Mouse (Mus musculus) forebrain, embryonic 16.5 days (tissue): Measurements from ENCODE around the gene Tram2. TPM values are rescaled to one million over a fixed set of nuclear protein-coding genes. Genes with fewer than 3 reads are reported as not detected.

Experiments used
- ATAC-seq: fragments of 200-750 bp; cut with Nextera tagmentation; 2 replicates; pipeline ENCODE4 v1.8.0; 2017; ENCODE audit warnings: mild to moderate bottlenecking, moderate library complexity
- H3K27ac ChIP-seq: fragments of 300-500 bp; sonication (generic); 2 replicates; pipeline ENCODE4 v1.5.1; 2014; ENCODE audit warnings: low read length, control low read depth
- H3K27me3 ChIP-seq: fragments of 300-500 bp; sonication (generic); replicated peaks from 2 replicates; pipeline ENCODE4 v1.6.1; 2014; ENCODE audit warnings: low read length; ENCODE audit not compliant: control insufficient read depth, insufficient read depth
- H3K36me3 ChIP-seq: fragments of 300-500 bp; sonication (generic); 2 replicates; pipeline ENCODE4 v1.6.1; 2014; ENCODE audit not compliant: control insufficient read depth, insufficient read depth
- H3K4me1 ChIP-seq: fragments of 300-500 bp; sonication (generic); replicated peaks from 2 replicates; pipeline ENCODE4 v1.6.1; 2014; ENCODE audit warnings: low read length; ENCODE audit not compliant: control insufficient read depth, insufficient read depth
- H3K4me2 ChIP-seq: fragments of 300-500 bp; sonication (generic); 2 replicates; pipeline ENCODE4 v1.6.1; 2014; ENCODE audit warnings: mild to moderate bottlenecking, low read length, control low read depth
- H3K4me3 ChIP-seq: fragments of 300-500 bp; sonication (generic); replicated peaks from 2 replicates; pipeline ENCODE4 v1.5.1; 2014; ENCODE audit warnings: mild to moderate bottlenecking, low read length, control low read depth
- H3K9ac ChIP-seq: fragments of 300-500 bp; sonication (generic); replicated peaks from 2 replicates; pipeline ENCODE4 v1.6.1; 2014; ENCODE audit warnings: low read depth, low read length, control low read depth
- H3K9me3 ChIP-seq: fragments of 300-500 bp; sonication (generic); 2 replicates; pipeline ENCODE4 v1.6.1; 2016; ENCODE audit warnings: low read length; ENCODE audit not compliant: control insufficient read depth
- WGBS: fragments of 180-500 bp; shearing (Covaris S2); extraction: QIAGEN DNeasy Blood & Tissue Kit; methylation state at CpG from one replicate; pipeline ENCODE4 v1.1.7; 2014; 5-methylcytosine and 5-hydroxymethylcytosine counted together
- polyA plus RNA-seq: library from polyadenylated mRNA; unstranded; fragments of >200 nt; fragmentation: Nextera tagmentation; extraction: Ambion mirVana; gene quantifications from 2 replicates; pipeline ENCODE4 v1.2.1, GENCODE M21; 2015

Tram2 gene
- polyA plus RNA-seq, 1 experiment from 2014 or later = 2.0 TPM

DNA sequence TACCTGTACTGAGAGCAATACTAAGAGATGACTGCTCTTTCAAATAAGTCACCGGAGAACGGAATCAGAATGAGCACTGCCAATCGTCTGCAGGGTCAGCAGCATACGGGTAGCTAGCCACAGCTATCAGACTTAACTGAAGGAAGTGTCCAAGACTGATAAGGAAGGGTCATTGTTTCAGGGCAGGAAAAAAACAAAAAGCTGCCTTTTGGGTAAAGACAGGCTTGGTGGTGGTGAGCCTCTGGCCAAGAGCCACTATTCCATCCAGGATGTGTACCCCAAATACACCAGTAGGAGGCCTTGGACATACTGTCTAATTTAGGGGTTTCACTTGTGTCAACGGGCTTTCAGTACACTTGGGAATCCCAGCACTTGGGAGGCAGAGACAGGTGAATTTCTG lies 84.7 kb downstream of the Tram2 start:
- Histone ChIP-seq H3K4me1 (peaks cover 6% of the 10 kb centered on the region), H3K4me2 (no peak overlapping the region), H3K27me3 (no peaks in the 10 kb centered on the region), H3K36me3 (no peaks in the 10 kb centered on the region), H3K9ac (no peak overlapping the region), H3K9me3 (no peaks in the 10 kb centered on the region), H3K4me3 (no peak overlapping the region), H3K27ac (no peak overlapping the region)
- no peak for ATAC-seq
- WGBS = 91% methylated on average over 5 of the region's 5 CpGs

DNA sequence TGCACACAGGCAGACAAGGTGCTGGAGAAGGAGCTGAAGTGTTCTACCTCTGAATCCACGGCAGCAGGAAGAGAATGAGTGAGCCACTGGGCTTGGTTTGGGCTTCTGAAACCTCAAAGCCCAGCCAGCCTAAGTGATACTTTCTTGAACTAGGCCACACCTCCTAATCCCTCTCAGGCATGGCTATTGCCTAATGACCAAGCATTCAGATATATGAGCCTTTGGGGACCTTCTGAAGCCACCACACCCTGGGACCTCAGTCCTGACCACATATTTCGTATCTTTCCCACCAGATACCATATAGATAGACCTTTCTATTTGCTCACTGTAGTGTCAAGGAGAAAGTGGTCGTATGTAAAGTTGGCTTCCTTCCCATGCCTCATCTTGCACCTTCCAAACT lies 85.3 kb downstream of the Tram2 start:
- 87% methylated on average over 3 of the region's 3 CpGs for WGBS
- Histone ChIP-seq H3K4me1 (peaks cover 6% of the 10 kb centered on the region), H3K36me3 (no peaks in the 10 kb centered on the region), H3K27me3 (no peaks in the 10 kb centered on the region), H3K9me3 (no peaks in the 10 kb centered on the region), H3K9ac (no peak overlapping the region), H3K4me2 (no peak overlapping the region), H3K27ac (no peak overlapping the region), H3K4me3 (no peak overlapping the region)
- ATAC-seq = no peak

DNA sequence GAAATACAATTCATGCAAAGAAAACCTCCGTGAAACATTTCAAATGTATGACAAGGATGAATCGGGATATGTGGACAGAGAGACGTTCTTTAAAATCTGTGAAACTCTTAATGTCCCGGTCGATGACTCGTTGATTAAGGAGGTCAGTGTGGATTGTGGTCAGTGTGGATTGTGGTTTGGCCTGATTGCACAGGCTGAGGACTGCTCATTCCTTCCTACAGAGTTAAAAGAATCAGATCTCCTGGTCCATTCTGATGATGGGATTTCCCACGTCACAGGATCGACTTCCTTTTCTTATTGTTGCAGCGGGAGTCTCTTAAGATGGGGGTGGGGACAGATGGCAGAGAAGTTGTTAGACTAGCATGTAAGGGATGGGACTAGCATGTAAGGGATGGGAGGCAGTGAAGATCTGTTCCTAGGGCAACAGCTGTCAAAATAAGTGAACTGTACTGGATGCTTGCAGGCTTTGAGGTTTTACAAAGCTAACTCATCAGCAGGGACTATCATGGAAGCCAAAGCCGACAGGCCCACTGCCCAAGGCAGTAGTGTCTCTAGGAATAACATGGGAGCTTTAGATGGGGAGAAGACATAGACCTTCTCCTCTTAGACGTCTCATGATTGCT lies 89.5 kb downstream of the Tram2 start:
- ATAC-seq = no peak
- H3K4me2 ChIP-seq = no peak overlapping the region
- H3K9ac ChIP-seq = no peak overlapping the region
- H3K4me3 ChIP-seq = no peak overlapping the region
- 92% methylated on average over 11 of the region's 11 CpGs for WGBS
- no peak overlapping the region for H3K27ac ChIP-seq
- no peaks in the 10 kb centered on the region for H3K36me3 ChIP-seq
- no peaks in the 10 kb centered on the region for H3K4me1 ChIP-seq
- no peaks in the 10 kb centered on the region for H3K27me3 ChIP-seq
- H3K9me3 ChIP-seq = no peaks in the 10 kb centered on the region

DNA sequence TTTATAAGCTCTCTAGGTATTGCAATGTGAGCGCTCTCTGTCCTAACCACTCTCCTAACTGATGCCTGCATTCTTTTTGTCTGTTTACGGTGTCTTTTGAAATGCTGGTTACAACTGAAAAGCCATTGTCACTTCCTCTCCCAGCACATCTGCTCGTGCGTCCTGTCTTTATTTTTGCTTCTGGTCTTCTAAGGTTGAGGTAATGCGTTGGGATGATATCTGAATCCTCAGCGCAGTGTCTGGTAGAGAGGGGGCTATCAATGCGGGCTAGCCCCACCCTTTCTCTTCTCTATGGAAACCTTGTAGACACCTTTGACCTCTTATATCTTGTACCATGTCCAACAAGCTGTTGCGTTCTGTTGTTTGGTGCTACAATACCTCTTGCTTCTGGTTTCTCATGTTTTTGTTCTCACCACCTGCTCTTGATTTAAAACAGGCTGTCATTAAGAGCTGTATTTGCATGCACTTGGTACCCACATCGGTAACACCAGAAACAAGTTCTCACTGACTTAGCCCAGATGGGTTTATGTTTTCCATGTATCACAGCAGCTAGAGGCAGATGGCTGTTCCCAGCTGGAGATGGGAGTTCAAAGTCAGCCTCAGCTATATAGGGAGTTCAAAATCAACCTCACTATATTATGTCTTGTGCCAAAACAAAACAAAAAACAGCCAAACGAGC lies 92.5 kb downstream of the Tram2 start:
- H3K9me3 ChIP-seq = no peaks in the 10 kb centered on the region
- H3K9ac ChIP-seq = no peak overlapping the region
- no peaks in the 10 kb centered on the region for H3K27me3 ChIP-seq
- H3K36me3 ChIP-seq = no peaks in the 10 kb centered on the region
- WGBS = 72% methylated on average over 10 of the region's 10 CpGs
- no peaks in the 10 kb centered on the region for H3K4me1 ChIP-seq
- no peak overlapping the region for H3K4me3 ChIP-seq
- no peak overlapping the region for H3K4me2 ChIP-seq
- ATAC-seq = 0 out of 2 replicates have a peak, but pooled peaks have one; percentile 31
- H3K27ac ChIP-seq = no peak overlapping the region

DNA sequence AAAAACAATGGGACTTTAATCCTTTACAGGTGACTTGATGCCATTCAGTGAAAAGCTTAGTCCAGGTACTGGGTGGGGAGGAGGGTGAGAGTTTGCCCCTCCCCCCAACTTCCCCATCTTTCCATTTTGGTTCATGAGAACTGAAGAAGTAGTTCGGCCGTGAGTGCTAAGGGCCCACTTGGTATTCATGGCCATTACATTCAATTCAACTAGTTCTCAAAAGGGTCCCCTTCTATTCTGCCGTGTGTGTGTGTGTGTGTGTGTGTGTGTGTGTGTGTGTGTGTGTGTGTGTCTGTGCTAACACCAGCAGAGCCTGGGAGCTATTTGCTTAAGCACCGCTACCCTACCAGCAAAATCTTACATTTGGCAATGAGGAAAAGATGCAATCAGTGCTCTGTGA lies 94.4 kb downstream of the Tram2 start:
- peak; percentile 55; the same call in 1 of the 2 replicates for ATAC-seq
- whole genome bisulfite sequencing = 39% methylated on average over 4 of the region's 4 CpGs

DNA sequence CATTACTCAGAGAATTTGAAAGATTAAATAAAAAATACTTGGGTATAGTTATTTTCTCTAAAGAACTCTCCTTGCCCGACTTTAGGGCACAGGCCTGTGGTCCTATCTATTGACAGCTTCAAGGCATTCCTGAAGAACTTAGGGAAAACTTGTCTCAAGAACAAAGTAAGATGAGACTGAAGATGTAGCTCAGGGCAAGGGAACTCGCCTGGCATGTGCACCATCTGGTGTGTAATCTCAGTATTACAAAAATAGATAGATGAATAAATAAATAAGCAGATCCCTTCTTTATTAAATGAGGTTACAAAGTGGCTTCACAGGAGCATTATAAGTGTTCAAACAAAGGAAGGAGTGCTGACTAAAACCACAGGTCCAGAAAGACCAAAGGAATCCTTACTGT lies 94.9 kb downstream of the Tram2 start:
- Histone ChIP-seq H3K4me1 (no peaks in the 10 kb centered on the region), H3K4me3 (no peak overlapping the region), H3K9ac (no peak overlapping the region), H3K27ac (no peak overlapping the region), H3K9me3 (no peaks in the 10 kb centered on the region), H3K36me3 (no peaks in the 10 kb centered on the region), H3K27me3 (no peaks in the 10 kb centered on the region), H3K4me2 (no peak overlapping the region)
- 0 out of 2 replicates have a peak, but pooled peaks have one; percentile 23 for ATAC-seq
- 61% methylated on average over 2 of the region's 2 CpGs for WGBS

More for the DNA sequence above, 94.4 kb downstream of the Tram2 start:
- no peaks in the 10 kb centered on the region for H3K4me1 ChIP-seq
- H3K9ac ChIP-seq = no peak overlapping the region
- no peak overlapping the region for H3K27ac ChIP-seq
- no peak overlapping the region for H3K4me3 ChIP-seq
- H3K27me3 ChIP-seq = no peaks in the 10 kb centered on the region
- no peak overlapping the region for H3K4me2 ChIP-seq
- no peaks in the 10 kb centered on the region for H3K36me3 ChIP-seq
- no peaks in the 10 kb centered on the region for H3K9me3 ChIP-seq

DNA sequence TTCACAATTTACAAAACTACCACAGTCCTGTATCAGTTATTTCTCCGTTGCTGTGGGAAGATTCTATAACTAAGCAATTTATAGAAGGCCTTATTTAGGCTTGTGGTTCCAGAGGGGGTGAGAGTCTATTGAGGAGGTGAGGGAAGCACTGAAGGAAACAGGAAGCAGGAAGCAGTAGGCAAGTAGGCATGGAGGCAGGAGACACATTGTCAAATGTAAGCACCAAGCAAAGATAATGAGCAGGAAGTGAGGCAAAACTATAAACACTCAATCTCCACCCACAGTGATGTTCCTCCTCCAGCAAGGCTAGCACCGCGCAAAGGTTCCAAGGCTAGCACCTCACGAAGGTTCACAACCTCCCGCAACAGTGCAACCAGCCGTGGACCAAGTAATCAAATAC lies 97.3 kb downstream of the Tram2 start:
- Histone ChIP-seq H3K27ac (no peak overlapping the region), H3K9ac (no peak overlapping the region), H3K4me2 (no peak overlapping the region), H3K4me1 (no peaks in the 10 kb centered on the region), H3K9me3 (no peaks in the 10 kb centered on the region), H3K27me3 (no peaks in the 10 kb centered on the region), H3K36me3 (no peaks in the 10 kb centered on the region), H3K4me3 (no peak overlapping the region)
- no peak for ATAC-seq
- 95% methylated on average over 6 of the region's 6 CpGs for WGBS

DNA sequence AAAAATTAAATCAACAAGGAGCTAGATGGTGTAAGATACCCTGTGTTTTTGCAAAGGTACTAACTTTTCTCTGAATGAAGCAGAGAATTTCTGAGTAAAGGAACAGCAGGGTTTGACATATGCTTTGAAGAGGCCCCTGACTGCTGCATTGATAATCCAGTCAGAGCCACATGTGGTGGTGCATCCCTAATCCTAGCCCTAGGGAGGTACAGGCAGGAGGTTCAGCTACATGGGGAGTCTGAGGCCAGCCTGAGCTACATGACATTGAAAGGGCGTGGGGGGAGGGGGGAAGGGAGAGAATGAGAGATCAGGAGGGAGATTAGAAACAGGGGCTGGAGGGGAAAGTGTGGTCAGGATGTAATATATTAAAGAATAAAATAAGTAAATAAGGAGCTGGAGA lies 98.5 kb downstream of the Tram2 start:
- H3K9ac ChIP-seq = no peak overlapping the region
- H3K27me3 ChIP-seq = no peaks in the 10 kb centered on the region
- no peaks in the 10 kb centered on the region for H3K9me3 ChIP-seq
- H3K4me2 ChIP-seq = no peak overlapping the region
- WGBS = 46% methylated on average over 1 of the region's 1 CpGs
- no peaks in the 10 kb centered on the region for H3K4me1 ChIP-seq
- no peaks in the 10 kb centered on the region for H3K36me3 ChIP-seq
- ATAC-seq = no peak
- no peak overlapping the region for H3K4me3 ChIP-seq
- no peak overlapping the region for H3K27ac ChIP-seq

DNA sequence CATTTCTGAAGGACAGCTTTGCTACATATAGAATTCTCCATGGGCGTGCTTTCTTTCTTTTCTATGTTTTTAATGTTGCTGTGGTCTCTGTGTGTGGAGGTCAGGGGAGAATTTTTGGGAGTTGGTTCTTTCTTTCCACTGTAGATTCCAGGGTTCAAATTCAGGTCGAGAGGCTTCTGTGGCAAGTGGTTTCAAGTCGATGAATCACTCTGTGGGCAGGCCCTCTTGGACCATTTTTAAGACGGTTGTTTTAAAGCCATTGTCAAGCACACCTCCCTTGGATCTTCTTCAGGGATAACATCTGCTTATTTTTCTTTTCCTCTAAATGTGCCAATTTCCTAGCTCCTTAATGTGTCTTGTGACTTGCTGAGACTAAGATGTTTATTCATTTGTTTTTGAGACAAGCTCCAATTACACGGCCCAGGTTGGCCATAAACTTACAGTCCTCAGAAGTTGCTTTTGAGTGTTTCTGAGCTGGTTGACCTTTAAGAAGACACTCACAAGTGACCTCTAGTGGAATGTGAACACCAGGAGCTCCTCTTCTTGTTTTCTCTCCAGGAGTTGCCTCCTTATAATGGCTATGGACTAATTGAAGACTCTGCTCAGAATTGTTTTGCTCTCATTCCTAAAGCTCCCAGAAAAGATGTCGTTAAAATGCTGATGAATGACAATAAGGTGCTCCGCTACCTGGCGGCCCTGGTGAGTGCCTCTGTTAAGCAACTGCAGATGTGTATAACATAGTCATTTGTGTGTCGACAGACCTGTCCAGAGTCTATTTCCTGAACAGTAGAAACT lies 104.5 kb downstream of the Tram2 start:
- WGBS = 72% methylated on average over 9 of the region's 9 CpGs
- Histone ChIP-seq H3K27me3 (no peaks in the 10 kb centered on the region), H3K4me2 (no peak overlapping the region), H3K9me3 (no peaks in the 10 kb centered on the region), H3K4me1 (no peaks in the 10 kb centered on the region), H3K36me3 (no peaks in the 10 kb centered on the region), H3K4me3 (no peak overlapping the region), H3K27ac (no peak overlapping the region), H3K9ac (no peak overlapping the region)
- ATAC-seq = no peak
